Mouse (Mus musculus): Measurements from ENCODE around the gene 2610301B20Rik. TPM values are rescaled to one million over a fixed set of nuclear protein-coding genes. Genes with fewer than 3 reads are reported as not detected.

The 2610301B20Rik gene
- total and polyA plus RNA-seq, 2 experiments from 2014 or later: 30.3 to 32.9 TPM

GRCm38 (mm10) chr4:10874718-10875121, 422 bp downstream of the 2610301B20Rik start:
- no peaks in the 10 kb centered on the region for H3K36me3 ChIP-seq (ENCODE audit: insufficient read depth, low read length)
- DNase-seq (ENCODE audit: low spot score) (peak; percentile 73), ATAC-seq (peak; percentile 86)
- no peaks in the 10 kb centered on the region for H3K27me3 ChIP-seq (ENCODE audit: insufficient read depth, low read length)
- peak overlapping the region; percentile 80 for H3K9ac ChIP-seq (replicated peaks; ENCODE audit: low read length)
- WGBS: under 1% methylated on average over 37 of the region's 37 CpGs
- H3K4me2 ChIP-seq (ENCODE audit: low read depth, low read length): peak overlapping the region; percentile 77
- peak overlapping the region; percentile 99 for H3K27ac ChIP-seq
- no peaks in the 10 kb centered on the region for H3K9me3 ChIP-seq (ENCODE audit: low read length)
- H3K4me1 ChIP-seq (ENCODE audit: insufficient read depth, low read length): no peaks in the 10 kb centered on the region
- no peak for TF ChIP-seq CTCF (IDR thresholded peaks at IDR 0.05; ENCODE audit: low read depth)
- H3K4me3 ChIP-seq (ENCODE audit: low read length): peak overlapping the region; percentile 89

DNA sequence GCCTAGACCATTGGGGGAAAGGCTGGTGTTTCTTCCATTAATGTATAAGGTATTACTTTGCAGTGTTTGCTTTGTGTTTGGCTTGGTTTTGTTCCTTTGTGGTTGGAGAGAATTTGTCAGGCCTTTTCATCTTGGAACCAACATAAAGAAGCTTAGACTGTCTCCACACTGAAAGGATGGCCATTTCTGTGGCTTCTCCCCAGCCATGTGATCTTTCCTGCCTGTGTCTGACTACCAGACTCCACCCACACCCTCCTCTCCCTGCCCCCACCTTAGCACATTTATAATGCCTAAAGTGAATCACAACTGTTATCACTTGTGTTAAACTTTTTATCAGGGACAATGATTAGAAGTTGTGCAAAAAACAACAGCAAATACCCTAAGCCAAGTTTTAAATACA, 1.1 kb downstream of the 2610301B20Rik start:
- peak overlapping the region; percentile 80; the same call in 1 of the 2 replicates for H3K9ac ChIP-seq (replicated peaks; ENCODE audit: low read length)
- no peaks in the 10 kb centered on the region for H3K36me3 ChIP-seq (ENCODE audit: insufficient read depth, low read length)
- peak overlapping the region; percentile 89 for H3K4me3 ChIP-seq (ENCODE audit: low read length)
- no peak for TF ChIP-seq CTCF (IDR thresholded peaks at IDR 0.05; ENCODE audit: low read depth)
- H3K4me2 ChIP-seq (ENCODE audit: low read depth, low read length): peak overlapping the region; percentile 77
- ATAC-seq (no peak), DNase-seq (ENCODE audit: low spot score) (peak; percentile 34)
- H3K27ac ChIP-seq: peak overlapping the region; percentile 99
- no peaks in the 10 kb centered on the region for H3K27me3 ChIP-seq (ENCODE audit: insufficient read depth, low read length)
- no peaks in the 10 kb centered on the region for H3K9me3 ChIP-seq (ENCODE audit: low read length)
- no peaks in the 10 kb centered on the region for H3K4me1 ChIP-seq (ENCODE audit: insufficient read depth, low read length)

DNA sequence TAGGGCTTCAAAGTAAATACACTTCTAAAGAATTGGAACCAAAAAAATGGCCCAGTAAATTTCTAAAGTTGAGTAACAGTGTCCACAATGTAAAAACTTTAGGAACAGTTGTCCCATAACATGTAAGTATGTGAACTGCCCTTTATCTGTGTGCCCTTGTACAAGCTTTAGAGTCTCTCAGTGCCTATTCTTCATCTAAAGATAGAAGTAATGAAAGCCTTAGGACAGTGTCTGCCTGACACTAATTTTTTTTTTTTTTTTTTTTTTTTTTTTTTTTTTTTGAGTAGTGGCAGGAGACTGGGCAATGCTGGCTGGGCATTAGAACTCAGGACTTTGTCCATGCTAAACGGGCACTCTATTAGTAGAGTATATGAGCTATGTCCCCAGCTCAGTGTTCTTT, 2.8 kb downstream of the 2610301B20Rik start:
- Histone ChIP-seq H3K36me3 (ENCODE audit: insufficient read depth, low read length) (no peaks in the 10 kb centered on the region; the same call in 1 of the 2 replicates), H3K27ac (no peak overlapping the region), H3K4me2 (ENCODE audit: low read depth, low read length) (no peak overlapping the region), H3K9me3 (ENCODE audit: low read length) (no peaks in the 10 kb centered on the region), H3K27me3 (ENCODE audit: insufficient read depth, low read length) (no peaks in the 10 kb centered on the region), H3K4me3 (ENCODE audit: low read length) (no peak overlapping the region), H3K9ac (replicated peaks; ENCODE audit: low read length) (no peak overlapping the region), H3K4me1 (ENCODE audit: insufficient read depth, low read length) (no peaks in the 10 kb centered on the region)
- WGBS: 94% methylated on average over 1 of the region's 1 CpGs
- DNase-seq (ENCODE audit: low spot score) (no peak), ATAC-seq (no peak)
- no peak for TF ChIP-seq CTCF (IDR thresholded peaks at IDR 0.05; ENCODE audit: low read depth)

DNA sequence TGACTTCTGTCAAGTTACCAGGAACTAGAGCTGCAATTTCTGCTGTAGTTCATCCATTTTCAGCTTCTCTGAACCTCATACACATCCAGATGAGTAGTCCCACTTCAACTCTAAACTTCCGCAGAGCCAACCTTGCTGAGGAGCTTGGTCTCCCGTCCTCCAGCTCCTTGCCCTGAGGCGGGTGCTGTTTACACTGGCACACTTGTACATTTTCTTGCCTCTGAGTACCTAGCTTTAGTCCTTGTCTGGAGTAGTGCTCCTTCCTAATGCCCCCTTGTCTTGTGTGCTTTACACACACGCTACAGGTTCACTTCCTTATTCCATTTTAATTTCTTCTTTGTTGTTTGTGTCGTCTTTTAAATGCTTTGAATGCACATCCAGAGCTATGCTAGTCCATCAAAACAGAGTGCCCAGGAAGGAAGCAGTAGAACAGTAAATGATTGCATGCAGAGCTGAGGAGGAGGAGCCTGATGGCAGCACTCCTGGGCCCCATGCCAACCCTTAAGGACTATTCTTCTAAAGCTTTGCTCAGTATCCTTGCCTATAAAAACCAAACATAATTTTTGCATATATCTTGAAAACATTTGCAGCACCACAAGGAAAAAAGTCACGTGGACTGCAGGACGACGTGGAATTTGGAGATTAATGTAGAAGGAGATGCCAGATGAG, 9.6 kb downstream of the 2610301B20Rik start:
- no peaks in the 10 kb centered on the region for H3K9me3 ChIP-seq (ENCODE audit: low read length)
- H3K9ac ChIP-seq (replicated peaks; ENCODE audit: low read length): no peak overlapping the region
- 89% methylated on average over 8 of the region's 8 CpGs for WGBS
- ATAC-seq (no peak), DNase-seq (ENCODE audit: low spot score) (no peak)
- H3K36me3 ChIP-seq (ENCODE audit: insufficient read depth, low read length): peaks cover 17% of the 10 kb centered on the region
- H3K4me2 ChIP-seq (ENCODE audit: low read depth, low read length): no peak overlapping the region
- TF ChIP-seq CTCF (IDR thresholded peaks at IDR 0.05; ENCODE audit: low read depth): no peak
- no peak overlapping the region for H3K27ac ChIP-seq
- no peaks in the 10 kb centered on the region for H3K27me3 ChIP-seq (ENCODE audit: insufficient read depth, low read length)
- H3K4me1 ChIP-seq (ENCODE audit: insufficient read depth, low read length): no peaks in the 10 kb centered on the region
- no peak overlapping the region for H3K4me3 ChIP-seq (ENCODE audit: low read length)

DNA sequence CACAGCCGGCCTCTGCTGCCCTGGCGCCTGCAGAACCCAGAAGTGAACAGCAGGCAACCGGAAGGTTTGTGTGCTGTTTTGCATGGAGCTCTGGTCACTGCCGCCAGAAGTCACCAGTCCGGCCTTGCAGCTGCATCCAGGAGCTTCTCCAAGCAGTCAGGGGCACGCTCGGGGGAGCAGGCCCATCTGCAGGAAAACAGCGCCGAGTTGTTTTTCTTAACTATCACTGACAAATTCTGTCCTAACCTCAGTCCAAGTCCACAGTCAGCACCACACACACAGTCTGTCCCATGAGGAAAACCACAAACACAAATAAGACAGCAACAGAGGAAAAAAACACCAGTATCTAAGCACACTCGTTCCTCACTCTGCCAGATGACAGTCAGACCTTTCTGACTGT, 14.5 kb downstream of the 2610301B20Rik start:
- H3K9ac ChIP-seq (replicated peaks; ENCODE audit: low read length): no peak overlapping the region
- H3K4me1 ChIP-seq (ENCODE audit: insufficient read depth, low read length): no peaks in the 10 kb centered on the region
- H3K27ac ChIP-seq: no peak overlapping the region
- ATAC-seq: 0 out of 2 replicates have a peak, but pooled peaks have one; percentile 4
- no peak overlapping the region for H3K4me2 ChIP-seq (ENCODE audit: low read depth, low read length)
- H3K27me3 ChIP-seq (ENCODE audit: insufficient read depth, low read length): no peaks in the 10 kb centered on the region
- TF ChIP-seq CTCF (IDR thresholded peaks at IDR 0.05; ENCODE audit: low read depth): no peak
- WGBS: 94% methylated on average over 10 of the region's 10 CpGs
- H3K36me3 ChIP-seq (ENCODE audit: insufficient read depth, low read length): 0 out of 2 replicates have a peak, but pooled peaks cover 2% of the 10 kb centered on the region
- no peak for DNase-seq (ENCODE audit: low spot score)
- H3K9me3 ChIP-seq (ENCODE audit: low read length): no peaks in the 10 kb centered on the region
- no peak overlapping the region for H3K4me3 ChIP-seq (ENCODE audit: low read length)

DNA sequence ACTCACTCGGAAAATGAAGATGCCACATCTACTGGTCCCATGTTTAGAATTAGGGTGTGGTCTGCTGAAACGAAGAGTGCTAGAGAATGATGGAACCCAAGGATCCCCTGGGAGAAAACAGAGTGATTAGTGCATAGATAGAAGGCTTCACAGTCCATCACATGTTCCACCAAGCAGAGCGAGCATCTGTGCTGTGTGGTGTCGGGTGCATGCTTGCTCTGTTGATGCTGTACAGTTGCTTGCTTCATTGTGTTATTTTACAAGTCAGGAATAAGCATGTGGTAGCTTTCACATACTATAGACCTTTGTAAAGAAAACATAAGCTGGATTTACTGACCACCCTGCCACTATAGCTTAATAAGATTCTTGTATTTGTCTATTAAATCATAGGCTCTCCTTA, 22.0 kb downstream of the 2610301B20Rik start:
- no peak for TF ChIP-seq CTCF (IDR thresholded peaks at IDR 0.05; ENCODE audit: low read depth)
- Histone ChIP-seq H3K4me1 (ENCODE audit: insufficient read depth, low read length) (no peaks in the 10 kb centered on the region), H3K4me2 (ENCODE audit: low read depth, low read length) (no peak overlapping the region), H3K36me3 (ENCODE audit: insufficient read depth, low read length) (0 out of 2 replicates have a peak, but pooled peaks cover 5% of the 10 kb centered on the region), H3K4me3 (ENCODE audit: low read length) (no peak overlapping the region), H3K27ac (no peak overlapping the region), H3K27me3 (ENCODE audit: insufficient read depth, low read length) (no peaks in the 10 kb centered on the region), H3K9me3 (ENCODE audit: low read length) (no peaks in the 10 kb centered on the region), H3K9ac (replicated peaks; ENCODE audit: low read length) (no peak overlapping the region)
- DNase-seq (ENCODE audit: low spot score) (no peak), ATAC-seq (no peak)
- WGBS: 83% methylated on average over 4 of the region's 4 CpGs

- Histone ChIP-seq H3K9me3 (ENCODE audit: low read length) (no peaks in the 10 kb centered on the region), H3K4me3 (ENCODE audit: low read length) (no peak overlapping the region), H3K4me1 (ENCODE audit: insufficient read depth, low read length) (no peaks in the 10 kb centered on the region), H3K27me3 (ENCODE audit: insufficient read depth, low read length) (no peaks in the 10 kb centered on the region), H3K36me3 (ENCODE audit: insufficient read depth, low read length) (0 out of 2 replicates have a peak, but pooled peaks cover 5% of the 10 kb centered on the region), H3K4me2 (ENCODE audit: low read depth, low read length) (no peak overlapping the region), H3K9ac (replicated peaks; ENCODE audit: low read length) (no peak overlapping the region), H3K27ac (no peak overlapping the region)
- peak; percentile 88 for ATAC-seq
- peak; percentile 87 for DNase-seq (ENCODE audit: low spot score)
- peak; percentile 81 for TF ChIP-seq CTCF (IDR thresholded peaks at IDR 0.05; ENCODE audit: low read depth)
Observed at GRCm38 (mm10) chr4:10896859-10897258, 22.6 kb downstream of the 2610301B20Rik start.
